Mouse (Mus musculus): Measurements from ENCODE around the gene Ggct.
A peak's percentile ranks its signal among the peaks of the same experiment; 100 is the strongest.

DNA sequence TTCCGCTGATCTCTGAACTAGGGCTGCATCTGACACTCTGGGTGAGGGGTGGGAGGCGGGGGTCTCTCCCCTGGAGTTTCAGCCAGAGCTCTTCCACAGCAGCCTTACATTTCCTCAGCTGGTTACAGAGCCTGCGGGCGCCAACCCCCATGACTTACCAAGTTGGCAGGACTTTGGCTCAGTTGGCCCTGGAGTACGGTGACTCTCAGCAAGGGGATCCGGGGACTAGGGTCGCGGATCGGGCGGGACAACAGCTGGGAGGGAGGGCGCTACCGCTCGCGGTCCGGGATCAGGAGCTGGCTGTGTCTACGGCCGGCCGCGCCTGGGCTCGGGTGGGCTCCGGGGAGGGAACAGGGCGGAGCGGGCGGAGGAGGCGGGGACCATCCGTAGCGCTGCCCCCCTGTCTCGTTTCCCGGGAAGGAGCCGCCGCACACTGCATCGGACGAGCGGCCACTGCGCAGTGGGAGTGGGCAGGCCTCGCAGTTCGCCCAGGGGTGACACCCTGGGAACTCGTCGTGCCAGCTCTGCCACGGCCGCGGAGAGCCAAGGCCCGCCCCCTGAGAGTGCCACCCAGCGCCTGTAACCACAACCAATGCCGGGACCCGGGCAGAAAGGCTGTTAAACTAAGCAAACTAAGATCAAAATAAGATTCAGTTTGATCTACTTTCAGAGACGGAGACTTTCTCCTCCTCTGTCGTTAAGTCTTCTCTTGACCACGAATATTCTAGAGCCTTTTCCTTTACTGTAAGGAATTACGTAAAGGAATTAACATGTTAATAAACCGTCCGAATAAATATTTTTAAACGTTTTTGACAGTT lies 20.4 kb downstream of the Ggct start, which contains the start of gene Nod1:
- TF ChIP-seq MYOD1 (IDR thresholded peaks at IDR 0.05; ENCODE audit: control insufficient read depth in 1 of 3, insufficient read length in 2 of 3, low read depth in 2 of 3) = peak in 2 of 3 experiments; percentile 30 to 70
- TF ChIP-seq USF1 (IDR thresholded peaks at IDR 0.05; ENCODE audit: low read depth) = no peak
- TF ChIP-seq POLR2A (IDR thresholded peaks at IDR 0.05; ENCODE audit: insufficient read length, low read depth) = peak; percentile 79
- no peak for TF ChIP-seq CEBPB (IDR thresholded peaks at IDR 0.05; ENCODE audit: insufficient read depth, poor library complexity, severe bottlenecking)
- no peak for TF ChIP-seq E2F4 (IDR thresholded peaks at IDR 0.05; ENCODE audit: insufficient read depth)
- peak; percentile 52 for TF ChIP-seq POLR2AphosphoS2 (IDR thresholded peaks at IDR 0.05; ENCODE audit: insufficient read length, low read depth)
- no peak for TF ChIP-seq MAX (IDR thresholded peaks at IDR 0.05; ENCODE audit: low read depth)
- peak in 2 of 3 experiments; percentile 69 to 74 for TF ChIP-seq MYOG (IDR thresholded peaks at IDR 0.05; ENCODE audit: control insufficient read depth in 1 of 3, insufficient read depth in 1 of 3, insufficient read length in 2 of 3, low read depth in 2 of 3)

All from myocyte (in vitro differentiated cells).